Mouse (Mus musculus): ENCODE results near the gene Focad.

DNA sequence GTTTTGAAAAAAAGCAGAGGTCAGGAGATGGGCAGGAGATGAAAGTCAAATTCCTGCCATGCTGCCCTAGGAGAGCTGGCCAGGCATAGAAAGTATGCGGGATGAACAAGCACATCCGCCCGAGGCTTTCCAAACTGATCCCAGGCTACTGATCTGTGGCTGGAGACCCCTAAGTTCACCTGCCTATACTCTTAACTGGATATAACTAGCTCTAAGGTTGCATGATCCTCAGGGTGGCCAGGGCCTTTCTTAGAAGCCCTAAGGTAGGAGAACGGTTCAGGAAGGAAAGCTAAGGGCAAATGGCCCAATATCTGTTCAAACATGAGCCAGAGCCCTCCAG lies 344.5 kb downstream of the Focad start:
- TF ChIP-seq POLR2A (IDR thresholded peaks at IDR 0.05; ENCODE audit: low read depth, low read length), result no peak
- no peak for TF ChIP-seq CTCF (conservative IDR thresholded peaks at IDR 0.05; ENCODE audit: insufficient read depth, insufficient read length, low read depth, low read length)

Measured in kidney, adult 2 months (tissue).